Mouse (Mus musculus): ENCODE data around the gene Serpina3b. TPM values are rescaled to one million over a fixed set of nuclear protein-coding genes. Genes with fewer than 3 reads are reported as not detected.
"Not testable (repeated sequence)": the region's sequence is repeated elsewhere in the genome, so short reads cannot be mapped to it uniquely, and the experiment has no call there.

The Serpina3b gene
- polyA plus RNA-seq (2015; fragmentation: Nextera tagmentation; extraction: Ambion mirVana) = not detected in 2 replicates

DNA sequence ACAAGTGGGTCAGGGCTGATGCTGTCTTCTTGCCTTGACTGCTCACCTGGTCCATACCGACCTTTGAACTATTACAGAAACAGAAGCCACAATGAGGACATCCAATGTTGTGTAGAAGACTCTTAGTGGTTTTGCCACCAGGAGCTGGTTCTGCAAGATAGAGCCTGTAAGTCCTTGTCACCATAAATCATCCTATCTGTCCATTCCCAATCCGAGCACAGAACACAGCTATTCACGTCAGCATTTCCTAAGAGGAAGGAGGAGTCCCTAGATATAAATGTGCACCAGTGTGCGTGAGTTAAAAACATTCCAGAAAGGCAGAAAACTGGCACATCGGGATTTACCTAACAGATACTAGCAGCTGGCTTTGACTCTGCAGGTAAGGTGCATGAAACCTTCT lies at the start of gene Serpina3b:
Serpina3b (plus strand) TSS at position 301 of the 400 bp plus-strand sequence.
- ATAC-seq (ENCODE audit: low read depth) = no peak
- Histone ChIP-seq H3K27ac (replicated peaks) (no peak within 1 kb of the TSS), H3K9ac (no peak within 1 kb of the TSS), H3K36me3 (no peaks in the 10 kb centered on the region), H3K27me3 (no peaks in the 10 kb centered on the region), H3K4me2 (no peak within 1 kb of the TSS), H3K9me3 (no peaks in the 10 kb centered on the region), H3K4me3 (no peak within 1 kb of the TSS), H3K4me1 (replicated peaks) (no peaks in the 10 kb centered on the region)
- WGBS = 82% methylated on average over 5 of the region's 5 CpGs

DNA sequence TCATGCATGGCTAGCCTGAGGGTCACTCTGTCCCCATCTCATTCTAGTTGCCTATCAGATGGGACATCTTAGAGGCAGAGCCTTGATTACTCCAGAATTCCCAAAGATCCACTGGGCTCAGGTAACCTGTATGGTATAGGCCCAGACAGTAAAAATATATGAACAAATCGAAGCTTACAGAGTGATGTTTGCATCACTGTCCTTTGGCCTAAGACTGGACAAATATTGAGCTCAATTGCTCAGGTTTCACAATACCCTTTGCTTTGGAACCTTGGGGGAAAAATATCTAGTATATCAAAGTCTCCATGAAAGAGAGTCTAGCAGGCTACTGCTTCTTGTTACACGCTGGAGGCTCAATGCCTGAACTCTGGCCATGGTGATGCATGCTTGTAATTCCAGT lies 37.7 kb upstream of the Serpina3b start:
- no peaks in the 10 kb centered on the region for H3K36me3 ChIP-seq
- WGBS = 76% methylated on average over 2 of the region's 2 CpGs
- no peaks in the 10 kb centered on the region for H3K27me3 ChIP-seq
- no peak overlapping the region for H3K4me2 ChIP-seq
- H3K27ac ChIP-seq (replicated peaks) = no peak overlapping the region
- H3K4me3 ChIP-seq = no peak overlapping the region
- ATAC-seq (ENCODE audit: low read depth) = no peak
- H3K9ac ChIP-seq = no peak overlapping the region
- H3K9me3 ChIP-seq = no peaks in the 10 kb centered on the region
- no peaks in the 10 kb centered on the region for H3K4me1 ChIP-seq (replicated peaks)

DNA sequence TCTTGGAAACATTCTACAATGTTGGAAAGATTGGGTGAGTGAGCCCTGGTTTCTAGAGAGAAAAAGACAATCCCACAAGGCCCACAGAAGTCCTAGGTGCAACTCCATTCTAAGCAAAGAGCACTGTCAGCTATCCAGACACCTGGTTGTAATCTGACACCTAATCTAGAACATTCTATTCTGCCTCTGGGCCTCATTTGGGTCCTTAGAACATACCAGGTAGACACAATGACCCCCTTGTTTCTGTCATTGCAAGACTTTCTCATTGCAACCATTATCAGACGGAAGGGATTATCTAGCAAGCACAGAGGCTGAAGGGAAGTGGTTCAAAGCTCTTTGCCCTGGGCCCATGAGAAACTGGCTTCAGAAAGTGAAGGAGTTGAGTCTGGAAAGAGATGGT lies 36.5 kb upstream of the Serpina3b start:
- no peaks in the 10 kb centered on the region for H3K36me3 ChIP-seq
- ATAC-seq (ENCODE audit: low read depth) = no peak
- no peak overlapping the region for H3K4me2 ChIP-seq
- H3K27ac ChIP-seq (replicated peaks) = no peak overlapping the region
- WGBS = 83% methylated on average over 1 of the region's 1 CpGs
- no peak overlapping the region for H3K4me3 ChIP-seq
- no peaks in the 10 kb centered on the region for H3K4me1 ChIP-seq (replicated peaks)
- H3K9me3 ChIP-seq = no peaks in the 10 kb centered on the region
- H3K27me3 ChIP-seq = no peaks in the 10 kb centered on the region
- no peak overlapping the region for H3K9ac ChIP-seq

DNA sequence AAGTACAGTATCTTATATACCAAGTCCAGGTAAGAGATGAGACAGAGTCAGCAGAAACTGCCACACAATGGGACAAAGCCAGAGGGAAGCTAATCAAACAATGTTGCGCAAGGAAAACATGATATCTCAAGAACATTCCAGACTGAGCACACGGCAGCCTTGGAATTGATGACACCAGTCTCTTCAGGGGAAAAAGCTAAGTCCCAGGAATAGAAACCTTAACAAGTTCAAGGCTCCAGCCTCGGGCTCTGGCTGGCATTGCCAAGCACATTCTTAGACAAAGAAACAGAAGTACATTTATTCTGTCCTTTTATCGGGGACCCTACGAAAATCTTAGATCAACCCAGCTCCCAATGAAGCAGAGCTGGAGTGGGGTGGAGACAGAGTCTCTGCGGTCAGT lies 27.0 kb upstream of the Serpina3b start, which contains the start of gene Serpina5:
Serpina5 (plus strand) TSS at position 346 of the 400 bp plus-strand sequence.
- Histone ChIP-seq H3K27ac (replicated peaks) (no peak within 1 kb of the TSS), H3K4me3 (no peak within 1 kb of the TSS), H3K9ac (no peak within 1 kb of the TSS), H3K27me3 (no peaks in the 10 kb centered on the region), H3K36me3 (no peaks in the 10 kb centered on the region), H3K4me1 (replicated peaks) (no peaks in the 10 kb centered on the region), H3K4me2 (no peak within 1 kb of the TSS), H3K9me3 (no peaks in the 10 kb centered on the region)
- ATAC-seq (ENCODE audit: low read depth) = no peak
- 93% methylated on average over 6 of the region's 6 CpGs for WGBS

DNA sequence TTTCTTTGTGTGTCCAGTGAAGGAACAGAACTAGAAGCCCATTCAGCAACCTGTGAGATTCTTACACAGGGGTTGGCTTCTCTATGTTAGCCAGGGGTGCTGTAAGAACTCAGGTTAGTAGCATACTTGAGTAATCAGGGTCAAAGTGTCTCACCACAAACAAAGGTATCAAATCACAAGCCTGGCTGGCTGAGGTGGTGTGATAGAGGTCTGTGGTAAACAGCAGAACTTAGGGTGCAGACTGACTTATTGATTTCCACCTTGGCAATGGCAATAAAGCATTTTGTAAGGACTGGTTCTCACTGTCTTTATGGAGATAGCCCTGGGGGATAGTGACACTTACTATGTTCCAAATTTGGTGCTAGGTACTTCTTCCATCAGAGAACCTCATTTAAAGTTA lies 21.9 kb upstream of the Serpina3b start:
- Histone ChIP-seq H3K4me3 (no peak overlapping the region), H3K27ac (replicated peaks) (no peak overlapping the region)
- no peak for ATAC-seq (ENCODE audit: low read depth)

DNA sequence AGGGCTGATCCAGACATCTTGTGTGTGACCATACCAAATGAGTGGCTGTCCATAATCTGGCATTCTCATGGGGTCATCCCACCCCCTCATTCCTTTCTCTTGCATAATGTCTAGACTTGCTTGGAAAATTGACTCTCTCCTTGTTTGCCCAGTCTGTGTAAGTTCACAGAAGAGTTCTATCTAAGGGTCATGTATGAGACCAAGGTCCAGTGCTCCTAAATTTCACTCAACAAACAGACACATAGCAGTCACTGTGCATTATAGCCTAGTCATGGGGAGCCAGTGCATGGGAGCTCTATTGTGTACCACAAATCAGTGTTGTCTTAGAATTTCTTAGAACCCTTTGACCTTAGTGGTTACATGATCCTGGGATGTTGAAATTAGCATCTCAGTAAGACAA lies 20.9 kb upstream of the Serpina3b start:
- Histone ChIP-seq H3K4me2 (no peak overlapping the region), H3K4me1 (replicated peaks) (no peaks in the 10 kb centered on the region), H3K9me3 (no peaks in the 10 kb centered on the region), H3K9ac (no peak overlapping the region), H3K27ac (replicated peaks) (no peak overlapping the region), H3K4me3 (no peak overlapping the region), H3K27me3 (no peaks in the 10 kb centered on the region), H3K36me3 (no peaks in the 10 kb centered on the region)
- ATAC-seq (ENCODE audit: low read depth) = no peak

More for the DNA sequence above, 21.9 kb upstream of the Serpina3b start:
- Histone ChIP-seq H3K27me3 (no peaks in the 10 kb centered on the region), H3K9ac (no peak overlapping the region), H3K36me3 (no peaks in the 10 kb centered on the region), H3K4me2 (no peak overlapping the region), H3K9me3 (no peaks in the 10 kb centered on the region), H3K4me1 (replicated peaks) (no peaks in the 10 kb centered on the region)

DNA sequence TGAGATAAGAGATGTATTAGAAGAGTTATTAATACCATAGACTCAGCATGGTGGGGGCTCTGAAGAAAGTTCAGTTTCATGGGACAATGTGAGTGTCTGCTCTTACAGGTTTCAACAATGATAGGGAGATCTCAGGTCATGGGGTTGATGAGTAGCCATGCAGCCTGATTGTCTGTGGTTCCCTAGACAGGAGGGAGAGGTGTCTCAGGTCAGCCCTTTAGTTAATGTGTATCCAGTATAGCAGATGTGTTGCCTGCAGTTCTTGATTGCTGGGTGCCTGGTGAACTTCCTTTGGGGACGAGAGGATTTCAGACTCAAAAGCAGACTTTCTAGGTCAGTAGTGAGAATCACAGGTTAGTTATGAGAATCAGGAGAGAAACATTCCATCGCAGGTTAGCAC lies 19.3 kb upstream of the Serpina3b start:
- H3K27ac ChIP-seq (replicated peaks) = no peak overlapping the region
- H3K27me3 ChIP-seq = no peaks in the 10 kb centered on the region
- H3K9me3 ChIP-seq = no peaks in the 10 kb centered on the region
- H3K4me2 ChIP-seq = no peak overlapping the region
- no peaks in the 10 kb centered on the region for H3K36me3 ChIP-seq
- no peak overlapping the region for H3K4me3 ChIP-seq
- 83% methylated on average over 2 of the region's 2 CpGs for WGBS
- H3K9ac ChIP-seq = no peak overlapping the region
- no peaks in the 10 kb centered on the region for H3K4me1 ChIP-seq (replicated peaks)
- ATAC-seq (ENCODE audit: low read depth) = no peak

DNA sequence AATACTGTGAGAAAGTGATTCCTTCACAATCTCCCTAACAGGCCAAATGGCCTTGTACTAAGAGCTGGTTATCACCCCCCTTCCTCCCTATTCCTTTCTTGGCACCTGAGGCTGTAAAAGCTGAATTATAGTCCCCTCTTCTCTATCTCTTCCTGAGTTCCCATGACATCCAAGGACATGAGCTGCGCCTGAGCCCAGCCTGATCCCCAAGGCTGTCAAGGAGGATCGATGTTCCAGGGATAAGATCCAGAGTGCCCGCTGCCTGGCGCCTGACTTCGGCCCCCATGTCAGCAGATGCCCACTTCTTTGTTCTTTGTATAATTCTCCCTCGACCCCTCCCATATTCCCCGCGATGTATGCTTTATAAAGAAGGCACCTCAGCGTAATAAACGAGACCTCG lies 15.5 kb upstream of the Serpina3b start, which contains the start of gene Serpina3a:
Serpina3a (plus strand) TSS at position 392 of the 400 bp plus-strand sequence.
- H3K4me1 ChIP-seq (replicated peaks); ATAC-seq (ENCODE audit: low read depth); H3K4me3 ChIP-seq; H3K4me2 ChIP-seq; H3K27me3 ChIP-seq; H3K36me3 ChIP-seq; H3K9me3 ChIP-seq; H3K27ac ChIP-seq (replicated peaks); H3K9ac ChIP-seq: not testable (repeated sequence)
- WGBS = 94% methylated on average over 11 of the region's 11 CpGs

DNA sequence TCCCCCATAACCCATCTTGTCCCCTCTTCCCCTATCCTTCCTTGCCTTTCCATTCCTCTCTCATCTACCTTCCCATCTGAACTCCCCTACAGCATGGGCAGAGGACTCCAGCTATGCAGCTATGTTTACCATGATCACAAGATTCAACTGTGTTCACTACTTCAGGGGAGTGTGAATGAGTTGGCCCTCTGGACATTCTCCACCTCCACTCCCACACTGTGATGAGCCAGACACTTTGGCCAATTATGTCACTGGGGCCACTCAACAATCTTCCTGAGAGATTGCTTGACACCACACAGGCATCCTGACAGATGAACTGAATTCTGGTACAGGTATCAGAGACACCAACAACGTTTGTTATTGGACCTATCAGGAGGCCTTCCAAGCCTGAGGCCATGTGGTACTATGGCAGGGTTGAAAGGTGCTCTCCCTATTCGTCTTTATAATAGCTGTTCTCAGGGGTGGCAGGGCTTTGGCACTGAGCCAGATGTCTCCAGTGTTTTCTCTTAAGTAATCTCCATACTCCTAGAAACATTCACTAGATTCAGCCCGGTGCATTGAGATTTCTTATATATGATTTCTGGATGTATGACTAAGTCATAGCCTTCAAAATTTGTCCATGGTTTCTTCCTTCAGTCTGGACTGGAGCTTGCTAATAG lies 12.7 kb upstream of the Serpina3b start:
- Histone ChIP-seq H3K9me3 (no peaks in the 10 kb centered on the region), H3K9ac (no peak overlapping the region), H3K4me2 (no peak overlapping the region), H3K4me1 (replicated peaks) (no peaks in the 10 kb centered on the region), H3K36me3 (no peaks in the 10 kb centered on the region), H3K27ac (replicated peaks) (no peak overlapping the region), H3K4me3 (no peak overlapping the region), H3K27me3 (no peaks in the 10 kb centered on the region)
- no peak for ATAC-seq (ENCODE audit: low read depth)
- WGBS = 66% methylated on average over 3 of the region's 3 CpGs

DNA sequence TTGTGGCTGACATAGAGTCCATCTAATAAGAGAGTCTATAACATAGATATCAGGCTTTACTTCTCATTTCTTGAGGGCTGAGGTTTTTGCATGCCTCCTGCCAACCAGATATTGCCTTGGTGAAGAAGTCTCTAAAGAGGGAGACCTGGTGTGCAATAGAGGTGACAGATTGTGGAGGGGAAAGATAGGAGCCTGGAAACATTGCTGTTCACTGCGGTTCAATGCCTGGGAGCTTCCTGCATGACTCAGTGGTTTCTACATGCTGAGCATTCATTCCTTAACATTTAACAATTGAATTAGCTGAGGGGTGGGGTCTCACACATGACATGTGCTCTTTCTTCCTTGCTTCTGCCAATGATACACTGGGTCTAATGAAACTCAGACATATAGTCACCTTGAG lies 4.7 kb upstream of the Serpina3b start:
- Histone ChIP-seq H3K9ac (no peak overlapping the region), H3K4me2 (no peak overlapping the region), H3K4me1 (replicated peaks) (no peaks in the 10 kb centered on the region), H3K4me3 (no peak overlapping the region), H3K27ac (replicated peaks) (no peak overlapping the region), H3K9me3 (no peaks in the 10 kb centered on the region), H3K36me3 (no peaks in the 10 kb centered on the region), H3K27me3 (no peaks in the 10 kb centered on the region)
- ATAC-seq (ENCODE audit: low read depth) = no peak
- 86% methylated on average over 1 of the region's 1 CpGs for WGBS

DNA sequence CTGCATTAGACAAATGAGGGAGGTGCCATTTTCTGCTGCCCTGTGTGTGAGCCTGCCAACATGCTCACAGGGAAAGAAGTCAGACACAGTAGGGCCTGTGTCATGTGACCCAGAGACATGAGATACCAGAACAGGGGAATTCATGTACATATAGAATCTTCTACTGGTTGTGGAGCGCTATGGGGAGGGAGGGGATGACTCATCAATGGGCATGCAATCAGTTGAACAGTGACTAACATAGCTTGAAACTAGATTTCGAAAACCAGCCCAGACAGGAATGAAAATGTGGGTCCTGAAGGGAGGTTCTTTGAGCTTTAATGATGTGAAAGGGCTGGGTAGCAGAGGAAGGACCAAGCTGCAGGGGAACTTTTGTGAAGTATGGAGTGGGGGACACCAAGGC lies 3.8 kb upstream of the Serpina3b start:
- Histone ChIP-seq H3K4me2 (no peak overlapping the region), H3K4me1 (replicated peaks) (no peaks in the 10 kb centered on the region), H3K9me3 (no peaks in the 10 kb centered on the region), H3K4me3 (no peak overlapping the region), H3K27ac (replicated peaks) (no peak overlapping the region), H3K36me3 (no peaks in the 10 kb centered on the region), H3K27me3 (no peaks in the 10 kb centered on the region), H3K9ac (no peak overlapping the region)
- no peak for ATAC-seq (ENCODE audit: low read depth)
- 81% methylated on average over 2 of the region's 2 CpGs for WGBS

DNA sequence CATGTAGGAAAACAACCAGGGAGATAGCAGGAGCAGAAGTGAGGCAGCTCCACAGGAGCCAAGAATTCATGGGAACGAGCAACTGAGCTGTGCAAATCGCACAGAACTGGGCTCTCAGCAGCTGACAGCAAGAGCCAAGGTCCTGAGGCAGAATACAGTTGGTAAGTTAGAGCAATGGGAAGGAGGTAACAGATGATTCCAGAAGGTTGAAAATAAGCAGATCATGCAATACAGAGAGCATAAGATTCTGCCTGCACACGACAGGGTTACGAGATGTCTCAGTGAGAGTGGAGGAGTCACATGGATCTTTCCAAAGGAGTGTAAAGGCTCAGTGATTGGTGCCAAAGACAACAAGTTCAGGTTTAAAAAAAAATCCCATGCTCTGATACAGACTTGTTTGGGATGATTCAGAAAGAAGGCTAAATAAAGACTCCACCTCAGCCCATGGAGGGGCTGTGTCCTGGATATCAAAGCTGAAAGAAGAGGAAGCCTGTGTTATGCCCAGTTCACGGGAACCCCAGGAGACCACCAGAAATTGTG lies 2.7 kb upstream of the Serpina3b start:
- H3K4me2 ChIP-seq = no peak overlapping the region
- H3K9ac ChIP-seq = no peak overlapping the region
- no peaks in the 10 kb centered on the region for H3K4me1 ChIP-seq (replicated peaks)
- H3K9me3 ChIP-seq = no peaks in the 10 kb centered on the region
- no peak overlapping the region for H3K27ac ChIP-seq (replicated peaks)
- WGBS = 88% methylated on average over 5 of the region's 5 CpGs
- no peaks in the 10 kb centered on the region for H3K36me3 ChIP-seq
- H3K4me3 ChIP-seq = no peak overlapping the region
- no peak for ATAC-seq (ENCODE audit: low read depth)
- H3K27me3 ChIP-seq = no peaks in the 10 kb centered on the region

DNA sequence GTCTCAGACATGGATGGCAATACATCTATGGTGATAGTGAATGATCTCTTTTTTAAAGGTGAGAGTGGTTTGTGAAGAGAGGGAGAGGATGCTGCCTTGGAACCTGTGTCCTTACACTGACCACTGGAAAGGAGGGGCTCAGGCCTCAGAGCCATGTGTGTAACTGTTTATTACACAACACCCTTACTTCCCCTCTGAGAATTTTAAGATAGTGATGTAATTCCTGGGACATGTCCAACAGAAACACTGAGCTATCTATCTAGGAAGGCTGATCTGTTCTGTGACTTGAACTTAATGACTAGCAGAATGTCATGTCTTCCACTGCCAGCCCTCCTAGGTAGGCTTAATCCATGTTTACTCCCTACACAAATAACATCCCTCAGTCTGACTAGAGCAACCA lies 3.2 kb downstream of the Serpina3b start:
- no peaks in the 10 kb centered on the region for H3K9me3 ChIP-seq
- no peak for ATAC-seq (ENCODE audit: low read depth)

More for the DNA sequence above, 3.2 kb downstream of the Serpina3b start:
- Histone ChIP-seq H3K9ac (no peak overlapping the region), H3K27ac (replicated peaks) (no peak overlapping the region), H3K4me2 (no peak overlapping the region), H3K27me3 (no peaks in the 10 kb centered on the region), H3K4me3 (no peak overlapping the region), H3K4me1 (replicated peaks) (no peaks in the 10 kb centered on the region), H3K36me3 (no peaks in the 10 kb centered on the region)
